Mouse (Mus musculus) MEL (cell line): ENCODE results near the gene Tfe3. TPM values are rescaled to one million over a fixed set of nuclear protein-coding genes. Genes with fewer than 3 reads are reported as not detected.

Experiments used
- DNase-seq: peaks from one replicate; pipeline ENCODE4 v3.0.0; 2011; ENCODE audit warnings: low read depth, low spot score
- H3K27ac ChIP-seq: 2 replicates; pipeline ENCODE4 v1.5.1; 2012; ENCODE audit warnings: low read depth, mild to moderate bottlenecking, control low read depth, low read length, moderate library complexity; ENCODE audit not compliant: control insufficient read depth
- H3K27me3 ChIP-seq, 2 experiments: fragments of 150-350 bp in 1 of 2; sonication (generic) in 1 of 2; 2 replicates each; pipeline ENCODE4 v1.6.1; 2012; ENCODE audit warnings: low read length in 2 of 2, mild to moderate bottlenecking in 2 of 2, improper control_type of control experiment in 1 of 2, moderate library complexity in 1 of 2; ENCODE audit not compliant: insufficient read depth in 2 of 2, control insufficient read depth in 1 of 2
- H3K36me3 ChIP-seq, 2 experiments: 2 replicates each; pipeline ENCODE4 v1.6.1; 2012 to 2014; ENCODE audit warnings: low read length in 2 of 2, improper control_type of control experiment in 1 of 2, inconsistent platforms in 1 of 2, mild to moderate bottlenecking in 1 of 2; ENCODE audit not compliant: insufficient read depth in 2 of 2, control insufficient read depth in 1 of 2
- H3K4me1 ChIP-seq, 2 experiments: fragments of 150-350 bp in 1 of 2; sonication (generic) in 1 of 2; 2 replicates each; pipeline ENCODE4 v1.6.1; 2012; ENCODE audit warnings: low read length in 2 of 2, improper control_type of control experiment in 1 of 2, mild to moderate bottlenecking in 1 of 2; ENCODE audit not compliant: insufficient read depth in 2 of 2, control insufficient read depth in 1 of 2
- H3K4me3 ChIP-seq, 2 experiments: fragments of 150-350 bp in 1 of 2; sonication (generic) in 1 of 2; 2 replicates each; pipeline ENCODE4 v1.5.1; 2012; ENCODE audit warnings: low read depth in 2 of 2, low read length in 2 of 2, mild to moderate bottlenecking in 2 of 2, moderate library complexity in 2 of 2, control low read depth in 1 of 2, improper control_type of control experiment in 1 of 2; ENCODE audit not compliant: control insufficient read depth in 1 of 2, insufficient read depth in 1 of 2
- H3K79me2 ChIP-seq: 2 replicates; pipeline ENCODE4 v1.6.1; 2012; ENCODE audit warnings: mild to moderate bottlenecking, low read length, moderate library complexity; ENCODE audit not compliant: control insufficient read depth, poor library complexity, insufficient read depth
- H3K9ac ChIP-seq: 2 replicates; pipeline ENCODE4 v1.6.1; 2012; ENCODE audit warnings: low read depth, mild to moderate bottlenecking, control low read depth, low read length, moderate library complexity; ENCODE audit not compliant: control insufficient read depth, poor library complexity, severe bottlenecking
- H3K9me3 ChIP-seq: fragments of 150-350 bp; sonication (generic); replicated peaks from 2 replicates; pipeline ENCODE4 v1.6.1; 2012; ENCODE audit warnings: mild to moderate bottlenecking, low read length, improper control_type of control experiment, moderate library complexity; ENCODE audit not compliant: insufficient read depth
- BHLHE40 ChIP-seq: IDR thresholded peaks from 2 replicates; pipeline ENCODE4 v1.6.1; 2012; ENCODE audit warnings: low read depth, mild to moderate bottlenecking, inconsistent platforms, low read length, improper control_type of control experiment, borderline replicate concordance
- CHD1 ChIP-seq: IDR thresholded peaks from 2 replicates; pipeline ENCODE4 v1.6.1; 2012; ENCODE audit warnings: low read depth, mild to moderate bottlenecking, inconsistent platforms, low read length, improper control_type of control experiment
- CHD2 ChIP-seq: IDR thresholded peaks from 2 replicates; pipeline ENCODE4 v1.6.1; 2011; ENCODE audit warnings: low read length, improper control_type of control experiment
- CTCF ChIP-seq, 3 experiments: IDR thresholded peaks in 2 of 3; conservative IDR thresholded peaks in 1 of 3; 2 replicates each; pipeline ENCODE4 v1.5.1; 2011 to 2012; ENCODE audit warnings: low read length in 3 of 3, low read depth in 2 of 3, mild to moderate bottlenecking in 2 of 3, improper control_type of control experiment in 1 of 3, inconsistent platforms in 1 of 3, mixed read lengths in 1 of 3, moderate library complexity in 1 of 3; ENCODE audit not compliant: control insufficient read depth in 1 of 3, insufficient read depth in 1 of 3, poor library complexity in 1 of 3, severe bottlenecking in 1 of 3
- E2F4 ChIP-seq: IDR thresholded peaks from 2 replicates; pipeline ENCODE4 v1.6.1; 2011; ENCODE audit warnings: low read depth, low read length, improper control_type of control experiment, borderline replicate concordance
- ELF1 ChIP-seq: IDR thresholded peaks from 2 replicates; pipeline ENCODE4 v1.6.1; 2014; ENCODE audit warnings: low read depth, mild to moderate bottlenecking, inconsistent platforms, low read length, improper control_type of control experiment, moderate library complexity
- ETS1 ChIP-seq: IDR thresholded peaks from 2 replicates; pipeline ENCODE4 v1.6.1; 2012; ENCODE audit warnings: low read depth, mild to moderate bottlenecking, inconsistent platforms, low read length, improper control_type of control experiment, moderate library complexity
- GABPA ChIP-seq: IDR thresholded peaks from 2 replicates; pipeline ENCODE4 v1.6.1; 2012; ENCODE audit warnings: low read depth, mild to moderate bottlenecking, inconsistent platforms, low read length, improper control_type of control experiment, moderate library complexity
- GATA1 ChIP-seq: IDR thresholded peaks from 2 replicates; pipeline ENCODE4 v1.6.1; 2011; ENCODE audit warnings: low read depth, low read length, improper control_type of control experiment
- HCFC1 ChIP-seq: IDR thresholded peaks from 2 replicates; pipeline ENCODE4 v1.6.1; 2012; ENCODE audit warnings: low read depth, mild to moderate bottlenecking, inconsistent platforms, low read length, improper control_type of control experiment, moderate library complexity
- MAZ ChIP-seq: IDR thresholded peaks from 2 replicates; pipeline ENCODE4 v1.6.1; 2012; ENCODE audit warnings: low read depth, mild to moderate bottlenecking, inconsistent platforms, low read length, improper control_type of control experiment
- MEF2A ChIP-seq: IDR thresholded peaks from 2 replicates; pipeline ENCODE4 v1.6.1; 2014; ENCODE audit warnings: low read depth, mild to moderate bottlenecking, inconsistent platforms, low read length, improper control_type of control experiment; ENCODE audit not compliant: poor library complexity, insufficient replicate concordance, severe bottlenecking; ENCODE audit errors: extremely low read depth
- MXI1 ChIP-seq: IDR thresholded peaks from 2 replicates; pipeline ENCODE4 v1.6.1; 2011; ENCODE audit warnings: mild to moderate bottlenecking, low read depth, low read length, improper control_type of control experiment
- NELFE ChIP-seq: IDR thresholded peaks from 2 replicates; pipeline ENCODE4 v1.6.1; 2011; ENCODE audit warnings: low read depth, low read length, improper control_type of control experiment
- POLR2A ChIP-seq, 2 experiments: IDR thresholded peaks; 2 replicates each; pipeline ENCODE4 v1.6.1; 2011 to 2012; ENCODE audit warnings: low read length in 2 of 2, mild to moderate bottlenecking in 2 of 2, control low read depth in 1 of 2, improper control_type of control experiment in 1 of 2, low read depth in 1 of 2, moderate library complexity in 1 of 2; ENCODE audit not compliant: control insufficient read depth in 1 of 2, insufficient read depth in 1 of 2, poor library complexity in 1 of 2
- POLR2AphosphoS2 ChIP-seq: IDR thresholded peaks from 2 replicates; pipeline ENCODE4 v1.6.1; 2011; ENCODE audit warnings: low read length, improper control_type of control experiment
- POLR2AphosphoS5 ChIP-seq: IDR thresholded peaks from 2 replicates; pipeline ENCODE4 v1.6.1; 2012; ENCODE audit warnings: low read depth, borderline replicate concordance, mild to moderate bottlenecking, inconsistent platforms, low read length, moderate library complexity, mixed read lengths
- RAD21 ChIP-seq: IDR thresholded peaks from 2 replicates; pipeline ENCODE4 v1.6.1; 2011; ENCODE audit warnings: mild to moderate bottlenecking, low read depth, low read length, improper control_type of control experiment
- RCOR1 ChIP-seq: IDR thresholded peaks from 2 replicates; pipeline ENCODE4 v1.6.1; 2012; ENCODE audit warnings: low read depth, mild to moderate bottlenecking, inconsistent platforms, low read length, improper control_type of control experiment
- SMC3 ChIP-seq: IDR thresholded peaks from 2 replicates; pipeline ENCODE4 v1.6.1; 2011; ENCODE audit warnings: low read depth, low read length, improper control_type of control experiment
- TBP ChIP-seq: IDR thresholded peaks from 2 replicates; pipeline ENCODE4 v1.8.0; 2011; ENCODE audit warnings: low read depth, low read length, improper control_type of control experiment
- TCF12 ChIP-seq: IDR thresholded peaks from 2 replicates; pipeline ENCODE4 v1.6.1; 2014; ENCODE audit warnings: low read depth, mild to moderate bottlenecking, inconsistent platforms, low read length, improper control_type of control experiment, moderate library complexity
- UBTF ChIP-seq: IDR thresholded peaks from 2 replicates; pipeline ENCODE4 v1.6.1; 2012; ENCODE audit warnings: low read depth, mild to moderate bottlenecking, inconsistent platforms, low read length, improper control_type of control experiment, moderate library complexity, borderline replicate concordance; ENCODE audit not compliant: insufficient read depth
- USF1 ChIP-seq: IDR thresholded peaks from 2 replicates; pipeline ENCODE4 v1.6.1; 2014; ENCODE audit warnings: low read depth, mild to moderate bottlenecking, inconsistent platforms, low read length, improper control_type of control experiment, moderate library complexity
- ZC3H11A ChIP-seq: IDR thresholded peaks from 2 replicates; pipeline ENCODE4 v1.6.1; 2012; ENCODE audit warnings: low read depth, mild to moderate bottlenecking, inconsistent platforms, low read length, improper control_type of control experiment
- ZMIZ1 ChIP-seq: IDR thresholded peaks from 2 replicates; pipeline ENCODE4 v1.6.1; 2012; ENCODE audit warnings: low read depth, mild to moderate bottlenecking, inconsistent platforms, low read length, improper control_type of control experiment, moderate library complexity
- polyA plus RNA-seq, 2 experiments: library from polyadenylated mRNA; stranded (reverse) in 1 of 2; unstranded in 1 of 2; fragments of >175 nt in 1 of 2; fragments of >200 nt in 1 of 2; gene quantifications; 2 replicates each; pipeline versions ENCODE4 v1.2.1 to v1.2.4; 2012; ENCODE audit warnings: low replicate concordance in 2 of 2, low read depth in 1 of 2; ENCODE audit not compliant: insufficient read length in 2 of 2, insufficient read depth in 1 of 2, missing spikeins in 1 of 2
- total RNA-seq: library from RNA; depleted of rRNA; stranded (reverse); fragments of 300-350 nt; gene quantifications from 2 replicates; pipeline ENCODE4 v1.2.3, GENCODE M21; 2012

Tfe3 gene
- total and polyA plus RNA-seq, 3 experiments = 20.6 to 64.7 TPM; not detected in 1

- TF ChIP-seq HCFC1 (peak; percentile 61; the same call in 1 of the 2 replicates), MAZ (no peak; the same call in 1 of the 2 replicates), ZC3H11A (no peak), MXI1 (peak; percentile 13), GATA1 (peak; percentile 94), TBP (peak; percentile 47), GABPA (no peak), POLR2AphosphoS2 (no peak; the same call in 1 of the 2 replicates), BHLHE40 (peak; percentile 84), E2F4 (no peak), ELF1 (no peak), TCF12 (peak; percentile 92), CHD2 (no peak; the same call in 1 of the 2 replicates), USF1 (no peak), ZMIZ1 (no peak)
Measured at GRCm38 (mm10) chrX:7778450-7779244, 16.3 kb downstream of the Tfe3 start (continued).

DNA sequence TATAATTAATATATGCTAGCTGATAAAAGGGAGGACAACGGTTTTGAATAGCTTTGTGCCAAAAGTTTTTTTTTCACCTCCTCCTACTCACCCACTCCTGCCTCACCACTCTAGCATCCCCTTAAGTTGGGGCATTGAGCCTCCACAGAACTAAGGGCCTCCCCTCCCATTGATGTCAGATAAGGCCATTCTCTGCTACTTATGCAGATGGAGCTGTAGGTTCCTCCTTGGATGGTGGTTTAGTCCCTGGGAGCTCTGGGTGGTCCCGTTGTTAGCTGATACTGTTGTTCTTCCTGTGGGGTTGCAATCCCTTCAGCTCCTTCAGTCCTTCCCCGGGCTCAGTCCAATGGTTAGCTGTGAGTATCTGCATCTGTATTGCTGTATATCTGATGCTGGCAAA lies 16.9 kb downstream of the Tfe3 start:
- H3K9ac ChIP-seq = peak overlapping the region; percentile 61
- peaks cover 0 to 42% of the 10 kb centered on the region in 2 experiments; a peak in 2 of 4 replicates for H3K36me3 ChIP-seq
- H3K4me3 ChIP-seq = peak overlapping the region; percentile 40 to 46
- TF ChIP-seq SMC3 (no peak), RAD21 (no peak), CHD1 (no peak; the same call in 1 of the 2 replicates), RCOR1 (peak; percentile 58), MXI1 (0 out of 2 replicates have a peak, but pooled peaks have one; percentile 12), POLR2A (IDR thresholded peaks at IDR 0.05; ENCODE audit: control insufficient read depth in 1 of 2, insufficient read depth in 1 of 2, low read depth in 1 of 2, low read length in 2 of 2, poor library complexity in 1 of 2) (peak; percentile 37 to 85; a peak in 2 of 4 replicates), NELFE (peak; percentile 47; the same call in 1 of the 2 replicates), GATA1 (peak; percentile 69), POLR2AphosphoS5 (0 out of 2 replicates have a peak, but pooled peaks have one; percentile 11), TBP (peak; percentile 89), CTCF (IDR thresholded peaks at IDR 0.05 in 2 of 3, conservative IDR thresholded peaks at IDR 0.05 in 1 of 3; ENCODE audit: control insufficient read depth in 1 of 3, insufficient read depth in 1 of 3, low read depth in 2 of 3, low read length in 3 of 3, poor library complexity in 1 of 3, severe bottlenecking in 1 of 3) (no peak), ETS1 (0 out of 2 replicates have a peak, but pooled peaks have one; percentile 30), USF1 (no peak), MEF2A (no peak), TCF12 (0 out of 2 replicates have a peak, but pooled peaks have one; percentile 36), POLR2AphosphoS2 (peak; percentile 65; the same call in 1 of the 2 replicates), ZMIZ1 (peak; percentile 91), UBTF (no peak)
- peaks cover 18 to 36% of the 10 kb centered on the region in 2 experiments for H3K4me1 ChIP-seq
- no peaks in the 10 kb centered on the region; the same call in 1 of the 2 replicates for H3K79me2 ChIP-seq
- peak; percentile 91 for DNase-seq
- peak overlapping the region; percentile 92 for H3K27ac ChIP-seq
- H3K9me3 ChIP-seq = no peaks in the 10 kb centered on the region
- no peaks in the 10 kb centered on the region for H3K27me3 ChIP-seq
